Mouse (Mus musculus): Measurements from ENCODE around the gene Rcn3. TPM values are rescaled to one million over a fixed set of nuclear protein-coding genes. Genes with fewer than 3 reads are reported as not detected.
A peak's percentile ranks its signal among the peaks of the same experiment; 100 is the strongest.

Rcn3 gene
- polyA plus RNA-seq, 1 experiment from 2014 or later = 326 TPM

GRCm38 (mm10) chr7:45081016-45081415 lies 11.0 kb downstream of the Rcn3 start:
- 50% methylated on average over 5 of the region's 5 CpGs for WGBS
- Histone ChIP-seq H3K9me3 (ENCODE audit: control insufficient read depth, low read length) (no peaks in the 10 kb centered on the region), H3K27ac (ENCODE audit: low read length) (no peak overlapping the region), H3K36me3 (ENCODE audit: control insufficient read depth, insufficient read depth, low read length) (peaks cover 28% of the 10 kb centered on the region), H3K4me2 (ENCODE audit: low read depth, low read length) (no peak overlapping the region), H3K4me1 (replicated peaks; ENCODE audit: control insufficient read depth, insufficient read depth, low read length) (peaks cover 7% of the 10 kb centered on the region; the same call in 1 of the 2 replicates), H3K9ac (ENCODE audit: low read length) (no peak overlapping the region), H3K27me3 (ENCODE audit: control insufficient read depth, insufficient read depth, low read depth, low read length) (no peaks in the 10 kb centered on the region), H3K4me3 (ENCODE audit: low read length) (no peak overlapping the region)
- ATAC-seq (ENCODE audit: low read depth) = no peak

GRCm38 (mm10) chr7:45079856-45080255 lies 12.2 kb downstream of the Rcn3 start:
- Histone ChIP-seq H3K9ac (ENCODE audit: low read length) (no peak overlapping the region), H3K4me3 (ENCODE audit: low read length) (no peak overlapping the region), H3K27me3 (ENCODE audit: control insufficient read depth, insufficient read depth, low read depth, low read length) (no peaks in the 10 kb centered on the region), H3K4me1 (replicated peaks; ENCODE audit: control insufficient read depth, insufficient read depth, low read length) (peaks cover 7% of the 10 kb centered on the region; the same call in 1 of the 2 replicates), H3K4me2 (ENCODE audit: low read depth, low read length) (no peak overlapping the region), H3K36me3 (ENCODE audit: control insufficient read depth, insufficient read depth, low read length) (peaks cover 29% of the 10 kb centered on the region), H3K9me3 (ENCODE audit: control insufficient read depth, low read length) (no peaks in the 10 kb centered on the region), H3K27ac (ENCODE audit: low read length) (no peak overlapping the region)
- ATAC-seq (ENCODE audit: low read depth) = peak; percentile 65
- WGBS = 1% methylated on average over 10 of the region's 10 CpGs

- H3K4me3 ChIP-seq (ENCODE audit: low read length) = no peak overlapping the region
- H3K4me1 ChIP-seq (replicated peaks; ENCODE audit: control insufficient read depth, insufficient read depth, low read length) = peaks cover 7% of the 10 kb centered on the region; the same call in 1 of the 2 replicates
- H3K36me3 ChIP-seq (ENCODE audit: control insufficient read depth, insufficient read depth, low read length) = peaks cover 28% of the 10 kb centered on the region
- H3K27me3 ChIP-seq (ENCODE audit: control insufficient read depth, insufficient read depth, low read depth, low read length) = no peaks in the 10 kb centered on the region
- no peak overlapping the region for H3K4me2 ChIP-seq (ENCODE audit: low read depth, low read length)
- H3K9ac ChIP-seq (ENCODE audit: low read length) = no peak overlapping the region
- 27% methylated on average over 9 of the region's 9 CpGs for WGBS
- no peaks in the 10 kb centered on the region for H3K9me3 ChIP-seq (ENCODE audit: control insufficient read depth, low read length)
- ATAC-seq (ENCODE audit: low read depth) = peak; percentile 26; the same call in 1 of the 2 replicates
- H3K27ac ChIP-seq (ENCODE audit: low read length) = no peak overlapping the region
Measured at GRCm38 (mm10) chr7:45078513-45078912, 13.5 kb downstream of the Rcn3 start.

- Histone ChIP-seq H3K36me3 (ENCODE audit: control insufficient read depth, insufficient read depth, low read length) (peaks cover 22% of the 10 kb centered on the region), H3K4me3 (ENCODE audit: low read length) (no peak overlapping the region), H3K9me3 (ENCODE audit: control insufficient read depth, low read length) (no peaks in the 10 kb centered on the region), H3K9ac (ENCODE audit: low read length) (no peak overlapping the region), H3K4me2 (ENCODE audit: low read depth, low read length) (no peak overlapping the region), H3K27me3 (ENCODE audit: control insufficient read depth, insufficient read depth, low read depth, low read length) (no peaks in the 10 kb centered on the region), H3K4me1 (replicated peaks; ENCODE audit: control insufficient read depth, insufficient read depth, low read length) (peaks cover 6% of the 10 kb centered on the region; the same call in 1 of the 2 replicates), H3K27ac (ENCODE audit: low read length) (no peak overlapping the region)
- 86% methylated on average over 2 of the region's 2 CpGs for WGBS
- no peak for ATAC-seq (ENCODE audit: low read depth)
Measured at GRCm38 (mm10) chr7:45077829-45078228, 14.2 kb downstream of the Rcn3 start.

- Histone ChIP-seq H3K4me1 (replicated peaks; ENCODE audit: control insufficient read depth, insufficient read depth, low read length) (peaks cover 4% of the 10 kb centered on the region; the same call in 1 of the 2 replicates), H3K4me2 (ENCODE audit: low read depth, low read length) (no peak overlapping the region), H3K9ac (ENCODE audit: low read length) (no peak overlapping the region), H3K27me3 (ENCODE audit: control insufficient read depth, insufficient read depth, low read depth, low read length) (no peaks in the 10 kb centered on the region), H3K9me3 (ENCODE audit: control insufficient read depth, low read length) (no peaks in the 10 kb centered on the region), H3K4me3 (ENCODE audit: low read length) (no peak overlapping the region), H3K27ac (ENCODE audit: low read length) (no peak overlapping the region), H3K36me3 (ENCODE audit: control insufficient read depth, insufficient read depth, low read length) (peaks cover 22% of the 10 kb centered on the region)
- WGBS = 88% methylated on average over 14 of the region's 14 CpGs
- no peak for ATAC-seq (ENCODE audit: low read depth)
Measured at GRCm38 (mm10) chr7:45077322-45077721, 14.7 kb downstream of the Rcn3 start.

- WGBS = 86% methylated on average over 30 of the region's 30 CpGs
Measured at GRCm38 (mm10) chr7:45076501-45076900, 15.5 kb downstream of the Rcn3 start.

GRCm38 (mm10) chr7:45075405-45075804 lies 16.6 kb downstream of the Rcn3 start:
- 73% methylated on average over 4 of the region's 4 CpGs for WGBS
- no peak overlapping the region for H3K4me2 ChIP-seq (ENCODE audit: low read depth, low read length)
- peaks cover 22% of the 10 kb centered on the region for H3K36me3 ChIP-seq (ENCODE audit: control insufficient read depth, insufficient read depth, low read length)
- no peaks in the 10 kb centered on the region for H3K9me3 ChIP-seq (ENCODE audit: control insufficient read depth, low read length)
- H3K4me1 ChIP-seq (replicated peaks; ENCODE audit: control insufficient read depth, insufficient read depth, low read length) = peaks cover 4% of the 10 kb centered on the region; the same call in 1 of the 2 replicates
- no peak overlapping the region for H3K9ac ChIP-seq (ENCODE audit: low read length)
- H3K27ac ChIP-seq (ENCODE audit: low read length) = no peak overlapping the region
- H3K27me3 ChIP-seq (ENCODE audit: control insufficient read depth, insufficient read depth, low read depth, low read length) = no peaks in the 10 kb centered on the region
- H3K4me3 ChIP-seq (ENCODE audit: low read length) = no peak overlapping the region
- ATAC-seq (ENCODE audit: low read depth) = no peak

More at GRCm38 (mm10) chr7:45076501-45076900, 15.5 kb downstream of the Rcn3 start:
- H3K4me3 ChIP-seq (ENCODE audit: low read length) = no peak overlapping the region
- no peaks in the 10 kb centered on the region for H3K27me3 ChIP-seq (ENCODE audit: control insufficient read depth, insufficient read depth, low read depth, low read length)
- no peak overlapping the region for H3K9ac ChIP-seq (ENCODE audit: low read length)
- H3K27ac ChIP-seq (ENCODE audit: low read length) = no peak overlapping the region
- ATAC-seq (ENCODE audit: low read depth) = no peak
- H3K4me2 ChIP-seq (ENCODE audit: low read depth, low read length) = no peak overlapping the region
- H3K36me3 ChIP-seq (ENCODE audit: control insufficient read depth, insufficient read depth, low read length) = peaks cover 22% of the 10 kb centered on the region
- H3K9me3 ChIP-seq (ENCODE audit: control insufficient read depth, low read length) = no peaks in the 10 kb centered on the region
- peaks cover 4% of the 10 kb centered on the region; the same call in 1 of the 2 replicates for H3K4me1 ChIP-seq (replicated peaks; ENCODE audit: control insufficient read depth, insufficient read depth, low read length)

GRCm38 (mm10) chr7:45073949-45074348 lies 18.1 kb downstream of the Rcn3 start:
- no peaks in the 10 kb centered on the region for H3K9me3 ChIP-seq (ENCODE audit: control insufficient read depth, low read length)
- H3K4me3 ChIP-seq (ENCODE audit: low read length) = no peak overlapping the region
- no peak overlapping the region for H3K4me2 ChIP-seq (ENCODE audit: low read depth, low read length)
- no peaks in the 10 kb centered on the region for H3K4me1 ChIP-seq (replicated peaks; ENCODE audit: control insufficient read depth, insufficient read depth, low read length)
- H3K36me3 ChIP-seq (ENCODE audit: control insufficient read depth, insufficient read depth, low read length) = peaks cover 22% of the 10 kb centered on the region
- no peak for ATAC-seq (ENCODE audit: low read depth)
- H3K27ac ChIP-seq (ENCODE audit: low read length) = no peak overlapping the region
- H3K27me3 ChIP-seq (ENCODE audit: control insufficient read depth, insufficient read depth, low read depth, low read length) = no peaks in the 10 kb centered on the region
- 88% methylated on average over 12 of the region's 12 CpGs for WGBS
- H3K9ac ChIP-seq (ENCODE audit: low read length) = no peak overlapping the region

- Histone ChIP-seq H3K9ac (ENCODE audit: low read length) (no peak overlapping the region), H3K9me3 (ENCODE audit: control insufficient read depth, low read length) (no peaks in the 10 kb centered on the region), H3K27ac (ENCODE audit: low read length) (no peak overlapping the region), H3K36me3 (ENCODE audit: control insufficient read depth, insufficient read depth, low read length) (peaks cover 22% of the 10 kb centered on the region), H3K4me3 (ENCODE audit: low read length) (no peak overlapping the region), H3K4me1 (replicated peaks; ENCODE audit: control insufficient read depth, insufficient read depth, low read length) (no peaks in the 10 kb centered on the region), H3K4me2 (ENCODE audit: low read depth, low read length) (no peak overlapping the region), H3K27me3 (ENCODE audit: control insufficient read depth, insufficient read depth, low read depth, low read length) (no peaks in the 10 kb centered on the region)
- 71% methylated on average over 7 of the region's 7 CpGs for WGBS
- ATAC-seq (ENCODE audit: low read depth) = no peak
Measured at GRCm38 (mm10) chr7:45073171-45073707, 18.8 kb downstream of the Rcn3 start.
